Mouse (Mus musculus) midbrain, embryonic 11.5 days (tissue): ENCODE data around the gene Slc25a39. TPM values are rescaled to one million over a fixed set of nuclear protein-coding genes. Genes with fewer than 3 reads are reported as not detected.

Source experiments
- ATAC-seq: fragments of 200-750 bp; cut with Nextera tagmentation; 2 replicates; pipeline ENCODE4 v1.8.0; 2017; ENCODE audit warnings: moderate TSS enrichment, moderate library complexity; ENCODE audit not compliant: low FRiP score
- DNase-seq: peaks from one replicate; pipeline ENCODE4 v3.0.0; 2015; ENCODE audit warnings: low spot score; ENCODE audit errors: missing footprints
- H3K27ac ChIP-seq: fragments of 300-500 bp; sonication (generic); 2 replicates; pipeline ENCODE4 v1.5.1; 2014; ENCODE audit warnings: low read depth, low read length
- H3K27me3 ChIP-seq: fragments of 300-500 bp; sonication (generic); 2 replicates; pipeline ENCODE4 v1.6.1; 2014; ENCODE audit warnings: mild to moderate bottlenecking, low read length, moderate library complexity, mixed read lengths; ENCODE audit not compliant: control insufficient read depth, insufficient read depth
- H3K36me3 ChIP-seq: fragments of 300-500 bp; sonication (generic); 2 replicates; pipeline ENCODE4 v1.6.1; 2014; ENCODE audit warnings: mild to moderate bottlenecking, low read length, moderate library complexity, mixed read lengths; ENCODE audit not compliant: control insufficient read depth, insufficient read depth
- H3K4me1 ChIP-seq: fragments of 300-500 bp; sonication (generic); 2 replicates; pipeline ENCODE4 v1.6.1; 2014; ENCODE audit warnings: low read length; ENCODE audit not compliant: control insufficient read depth, insufficient read depth
- H3K4me2 ChIP-seq: fragments of 300-500 bp; sonication (generic); 2 replicates; pipeline ENCODE4 v1.6.1; 2014; ENCODE audit warnings: mild to moderate bottlenecking, moderate library complexity
- H3K4me3 ChIP-seq: fragments of 300-500 bp; sonication (generic); 2 replicates; pipeline ENCODE4 v1.5.1; 2014; ENCODE audit warnings: low read depth, low read length
- H3K9ac ChIP-seq: fragments of 300-500 bp; sonication (generic); 2 replicates; pipeline ENCODE4 v1.6.1; 2014; ENCODE audit warnings: low read length
- H3K9me3 ChIP-seq: fragments of 300-500 bp; sonication (generic); 2 replicates; pipeline ENCODE4 v1.6.1; 2016; ENCODE audit warnings: low read length; ENCODE audit not compliant: control insufficient read depth
- WGBS: fragments of 180-500 bp; shearing (Covaris S2); extraction: QIAGEN DNeasy Blood & Tissue Kit; methylation state at CpG from one replicate; pipeline ENCODE4 v1.1.7; 2014; 5-methylcytosine and 5-hydroxymethylcytosine counted together
- polyA plus RNA-seq: library from polyadenylated mRNA; unstranded; fragments of >200 nt; fragmentation: Nextera tagmentation; extraction: Ambion mirVana; gene quantifications from 2 replicates; pipeline ENCODE4 v1.2.1, GENCODE M21; 2014

Gene Slc25a39
- polyA plus RNA-seq, 1 experiment from 2014 or later, result 193 TPM

DNA sequence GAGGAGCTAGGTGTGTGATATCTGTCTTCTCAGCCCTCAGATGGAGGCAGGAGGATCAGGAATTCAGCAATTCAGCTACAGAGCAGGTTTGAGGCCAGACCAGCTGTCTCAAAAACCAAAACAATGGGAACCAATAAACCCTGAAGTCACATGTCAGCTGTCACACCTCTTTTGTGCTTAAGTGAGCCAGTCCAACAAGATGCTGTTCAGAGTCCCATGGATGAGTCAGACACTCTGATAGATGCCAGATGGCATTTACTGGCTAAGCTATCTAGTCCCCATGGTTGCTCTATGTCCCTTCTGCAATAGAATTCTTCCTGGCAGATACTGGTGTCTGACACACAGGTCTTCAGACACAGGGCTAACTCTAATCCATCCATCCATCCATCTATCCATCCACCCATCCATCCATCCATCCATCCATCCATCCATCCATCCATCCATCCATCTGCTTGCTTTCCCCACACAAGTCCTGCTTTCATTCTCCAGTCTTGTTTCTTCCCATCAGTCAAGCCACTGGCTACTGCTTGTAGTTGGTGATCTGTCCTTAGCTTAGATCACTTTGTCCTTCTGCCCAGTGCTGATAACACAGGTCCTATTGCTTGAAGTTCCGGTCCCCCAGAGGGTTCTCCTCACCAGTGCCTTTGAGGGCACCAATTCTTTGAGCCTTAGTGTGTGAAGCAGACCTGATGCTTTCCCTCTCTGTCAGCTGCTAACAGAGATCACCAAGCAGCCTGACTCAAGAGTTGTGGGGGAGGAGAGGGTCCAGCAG, 24.2 kb downstream of the Slc25a39 start:
- Histone ChIP-seq H3K4me1 (no peaks in the 10 kb centered on the region), H3K9ac (no peak overlapping the region), H3K4me2 (no peak overlapping the region), H3K4me3 (no peak overlapping the region), H3K36me3 (no peaks in the 10 kb centered on the region), H3K27ac (no peak overlapping the region), H3K27me3 (no peaks in the 10 kb centered on the region), H3K9me3 (no peaks in the 10 kb centered on the region)
- no peak for DNase-seq
- ATAC-seq, result no peak
- WGBS, result 97% methylated on average over 1 of the region's 1 CpGs

DNA sequence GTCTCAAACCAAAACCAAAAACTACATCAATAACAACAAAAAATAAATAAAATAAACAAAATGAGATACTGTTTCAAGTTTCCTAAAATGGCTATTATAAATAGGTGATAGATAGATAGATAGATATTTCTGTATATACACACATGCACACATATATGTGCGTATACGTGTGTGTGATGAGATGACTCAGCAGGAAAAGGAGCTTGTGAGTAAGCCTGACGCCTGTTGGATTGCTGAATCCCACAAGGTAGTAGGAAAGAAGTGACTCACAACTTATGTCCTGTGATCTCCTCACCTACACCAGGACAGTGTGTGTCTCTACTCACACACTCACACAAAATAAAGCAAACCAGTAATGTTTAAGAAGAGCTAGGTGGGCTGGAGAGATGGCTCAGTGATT, 25.0 kb downstream of the Slc25a39 start:
- no peaks in the 10 kb centered on the region for H3K4me1 ChIP-seq
- H3K4me3 ChIP-seq, result no peak overlapping the region
- H3K36me3 ChIP-seq, result no peaks in the 10 kb centered on the region
- H3K4me2 ChIP-seq, result no peak overlapping the region
- WGBS, result 86% methylated on average over 3 of the region's 3 CpGs
- H3K27me3 ChIP-seq, result no peaks in the 10 kb centered on the region
- DNase-seq, result no peak
- H3K27ac ChIP-seq, result no peak overlapping the region
- no peak for ATAC-seq
- H3K9ac ChIP-seq, result no peak overlapping the region
- H3K9me3 ChIP-seq, result no peaks in the 10 kb centered on the region

DNA sequence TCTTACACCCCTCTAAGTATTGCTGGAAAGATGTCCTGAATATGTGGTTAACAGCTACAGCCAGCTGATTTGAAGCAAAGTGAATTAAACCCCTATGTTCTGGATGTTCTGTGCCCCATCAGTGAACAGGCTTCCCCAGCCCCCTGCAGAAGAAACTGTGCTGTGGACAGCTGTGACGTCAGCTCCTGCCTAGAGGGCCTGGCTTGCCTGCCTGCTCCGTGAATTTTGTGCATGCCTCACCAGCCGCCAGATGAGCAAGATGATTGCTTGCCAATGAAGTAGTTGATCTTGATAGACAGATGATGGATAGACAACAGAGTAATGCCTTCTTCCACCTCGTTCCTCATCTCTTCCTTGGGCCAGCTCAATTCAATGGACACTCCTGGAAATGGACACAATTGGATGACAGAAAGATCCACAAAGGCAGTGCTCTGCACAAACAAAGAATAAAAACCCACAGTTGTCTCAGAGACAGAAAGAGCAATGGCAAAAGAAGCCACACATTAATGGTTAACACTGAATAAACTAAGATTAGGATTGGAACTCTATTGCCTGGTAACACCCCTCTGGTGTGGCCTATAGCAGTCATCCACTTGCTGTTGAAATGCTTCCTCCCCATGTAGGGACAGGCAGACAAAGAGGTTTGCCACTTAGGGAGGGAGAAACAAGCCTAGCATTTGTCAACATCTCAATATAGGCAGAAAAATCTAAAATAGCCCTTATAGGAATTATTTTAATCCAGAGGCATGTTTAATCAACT, 26.2 kb downstream of the Slc25a39 start:
- H3K4me1 ChIP-seq, result peaks cover under 1% of the 10 kb centered on the region; the same call in 1 of the 2 replicates
- no peak overlapping the region for H3K4me3 ChIP-seq
- ATAC-seq (no peak), DNase-seq (no peak)
- H3K27ac ChIP-seq, result no peak overlapping the region
- no peak overlapping the region for H3K4me2 ChIP-seq
- no peak overlapping the region for H3K9ac ChIP-seq
- 61% methylated on average over 4 of the region's 4 CpGs for WGBS
- no peaks in the 10 kb centered on the region for H3K9me3 ChIP-seq
- H3K27me3 ChIP-seq, result no peaks in the 10 kb centered on the region
- H3K36me3 ChIP-seq, result no peaks in the 10 kb centered on the region

DNA sequence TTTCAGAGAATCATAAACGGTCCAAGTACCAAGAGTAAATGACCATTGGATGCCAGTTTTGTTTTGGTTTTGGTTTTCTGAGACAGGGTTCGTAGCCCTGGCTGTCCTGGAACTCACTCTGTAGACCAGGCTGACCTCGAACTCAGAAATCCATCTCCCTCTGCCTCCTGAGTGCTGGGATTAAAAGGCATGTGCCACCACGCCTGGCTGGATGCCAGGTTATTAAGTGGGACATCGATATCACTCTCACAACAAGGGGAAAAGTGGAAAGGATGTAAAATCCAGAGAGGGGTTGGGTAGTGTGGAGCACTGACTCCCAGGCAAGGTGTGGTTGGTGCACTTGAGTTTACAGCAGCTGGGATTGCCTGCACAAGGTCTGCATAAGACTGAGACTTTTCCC, 27.7 kb downstream of the Slc25a39 start:
- H3K4me1 ChIP-seq, result peaks cover 14% of the 10 kb centered on the region
- DNase-seq (no peak), ATAC-seq (no peak)
- 82% methylated on average over 5 of the region's 5 CpGs for WGBS
- no peak overlapping the region for H3K27ac ChIP-seq
- H3K9me3 ChIP-seq, result no peaks in the 10 kb centered on the region
- H3K27me3 ChIP-seq, result no peaks in the 10 kb centered on the region
- no peak overlapping the region for H3K9ac ChIP-seq
- H3K4me2 ChIP-seq, result no peak overlapping the region
- H3K36me3 ChIP-seq, result no peaks in the 10 kb centered on the region
- H3K4me3 ChIP-seq, result no peak overlapping the region

DNA sequence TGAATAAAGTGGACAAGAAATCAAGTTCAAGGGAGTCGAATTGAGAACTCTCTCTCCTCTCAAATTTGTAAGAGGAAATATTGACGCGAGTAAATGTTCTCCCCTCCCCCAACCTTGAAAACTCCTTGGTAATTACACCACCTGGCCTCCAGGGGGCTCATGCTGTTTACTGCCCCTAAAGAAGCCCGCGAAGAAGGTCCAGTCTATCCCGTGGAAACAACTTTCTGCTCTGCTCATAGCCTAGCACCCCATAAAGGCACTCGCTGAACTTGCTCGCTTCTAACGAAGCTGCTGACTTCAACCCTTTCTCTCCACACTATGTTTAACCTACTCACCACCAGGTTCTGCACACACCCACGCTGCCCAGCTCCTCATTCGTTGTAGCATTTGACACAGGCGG, 30.6 kb downstream of the Slc25a39 start:
- ATAC-seq, result no peak
- Histone ChIP-seq H3K4me2 (no peak overlapping the region), H3K9me3 (no peaks in the 10 kb centered on the region), H3K27ac (no peak overlapping the region), H3K9ac (no peak overlapping the region), H3K36me3 (no peaks in the 10 kb centered on the region), H3K4me1 (peaks cover 16% of the 10 kb centered on the region), H3K27me3 (0 out of 2 replicates have a peak, but pooled peaks cover 2% of the 10 kb centered on the region), H3K4me3 (no peak overlapping the region)
- 70% methylated on average over 12 of the region's 12 CpGs for WGBS
- DNase-seq, result no peak

DNA sequence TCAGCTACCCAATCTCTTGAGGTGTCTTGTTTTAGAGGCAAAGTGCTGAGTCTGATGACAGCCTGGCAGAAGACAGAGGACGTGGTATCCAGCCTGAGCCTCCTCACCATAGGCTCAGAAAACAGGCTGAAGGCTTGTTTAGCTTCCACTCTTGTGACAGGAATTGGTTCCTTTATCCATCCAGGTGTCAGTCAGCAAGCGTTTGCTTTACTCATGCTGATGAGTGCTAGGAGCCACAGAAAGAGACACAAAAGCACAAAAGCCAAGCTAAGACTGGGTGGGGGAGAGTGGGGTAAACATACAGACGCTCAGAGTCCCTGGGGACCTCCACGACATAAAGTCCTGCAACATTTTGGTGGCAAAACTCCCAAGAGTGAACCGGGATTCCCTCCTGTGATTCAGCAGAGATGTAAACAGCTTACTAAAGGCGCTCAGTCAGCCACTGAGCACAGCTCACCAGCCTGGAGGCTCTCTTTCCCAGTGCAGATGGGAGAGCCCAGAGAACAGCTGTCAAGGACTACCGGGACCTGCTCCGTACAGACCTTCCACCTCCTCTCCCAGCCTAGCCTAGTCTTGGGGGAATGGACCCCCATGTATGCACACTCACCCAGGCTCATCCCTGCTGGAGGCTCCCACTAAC, 31.4 kb downstream of the Slc25a39 start:
- no peak for DNase-seq
- Histone ChIP-seq H3K27me3 (0 out of 2 replicates have a peak, but pooled peaks cover 2% of the 10 kb centered on the region), H3K4me1 (peaks cover 16% of the 10 kb centered on the region), H3K4me3 (peak overlapping the region; percentile 0; the same call in 1 of the 2 replicates), H3K9ac (peak overlapping the region; percentile 44), H3K36me3 (no peaks in the 10 kb centered on the region), H3K9me3 (no peaks in the 10 kb centered on the region), H3K27ac (no peak overlapping the region; the same call in 1 of the 2 replicates), H3K4me2 (peak overlapping the region; percentile 45)
- no peak for ATAC-seq
- 13% methylated on average over 8 of the region's 8 CpGs for WGBS

DNA sequence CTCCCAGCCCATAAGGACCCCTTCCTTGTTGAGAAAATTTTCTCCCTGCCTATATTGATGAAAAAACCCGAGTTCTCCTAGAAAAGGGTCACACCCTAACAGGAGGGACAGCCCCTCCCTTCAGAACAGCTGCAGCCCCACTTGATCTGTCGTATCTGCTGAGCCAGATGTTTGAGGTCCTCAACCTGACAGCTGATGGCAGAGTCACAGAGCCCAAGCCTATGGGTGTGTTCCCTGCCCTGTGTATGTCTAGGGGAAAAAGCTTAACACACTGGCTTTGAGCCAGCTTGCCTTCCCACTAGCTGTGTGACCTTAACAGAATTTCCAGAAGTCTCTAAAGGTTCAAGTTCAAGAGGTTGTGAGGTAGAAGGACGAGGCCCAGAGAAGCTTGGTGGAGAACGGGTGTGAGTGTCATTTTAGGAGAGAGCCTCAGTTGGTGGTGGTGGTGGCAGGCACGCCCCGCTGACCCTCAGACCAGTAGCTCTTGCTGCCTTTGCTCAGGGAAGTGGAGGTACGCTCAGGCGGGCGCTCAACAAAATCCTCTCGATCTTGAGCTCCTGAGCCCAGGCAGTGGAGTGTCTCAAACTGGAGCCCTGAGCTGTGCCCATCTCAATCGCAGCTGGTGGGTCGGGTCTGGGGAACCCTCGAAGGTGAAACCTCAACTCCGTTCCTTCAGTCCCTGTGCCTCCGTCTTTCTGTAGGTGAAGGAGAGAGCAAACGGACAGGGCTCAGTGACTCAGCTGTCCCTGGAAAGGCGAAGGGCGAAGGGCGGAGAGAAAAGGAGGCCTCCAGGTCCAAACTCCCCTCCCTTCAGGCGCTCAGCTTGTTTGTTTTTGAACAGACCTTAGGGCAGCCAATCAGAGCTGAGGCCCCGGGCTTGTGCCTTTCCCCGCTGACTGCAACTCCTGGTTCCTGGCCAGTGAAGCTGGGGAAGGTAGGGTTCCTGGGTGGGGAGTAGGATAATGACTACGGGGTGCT, 32.3 kb downstream of the Slc25a39 start:
- ATAC-seq (peak; percentile 62), DNase-seq (peak; percentile 91)
- peak overlapping the region; percentile 0; the same call in 1 of the 2 replicates for H3K4me3 ChIP-seq
- H3K36me3 ChIP-seq, result no peaks in the 10 kb centered on the region
- peak overlapping the region; percentile 44 for H3K9ac ChIP-seq
- no peaks in the 10 kb centered on the region for H3K9me3 ChIP-seq
- H3K27ac ChIP-seq, result peak overlapping the region; percentile 20; the same call in 1 of the 2 replicates
- peaks cover 16% of the 10 kb centered on the region for H3K4me1 ChIP-seq
- H3K4me2 ChIP-seq, result peak overlapping the region; percentile 45
- WGBS, result 5% methylated on average over 23 of the region's 23 CpGs
- H3K27me3 ChIP-seq, result 0 out of 2 replicates have a peak, but pooled peaks cover 2% of the 10 kb centered on the region

DNA sequence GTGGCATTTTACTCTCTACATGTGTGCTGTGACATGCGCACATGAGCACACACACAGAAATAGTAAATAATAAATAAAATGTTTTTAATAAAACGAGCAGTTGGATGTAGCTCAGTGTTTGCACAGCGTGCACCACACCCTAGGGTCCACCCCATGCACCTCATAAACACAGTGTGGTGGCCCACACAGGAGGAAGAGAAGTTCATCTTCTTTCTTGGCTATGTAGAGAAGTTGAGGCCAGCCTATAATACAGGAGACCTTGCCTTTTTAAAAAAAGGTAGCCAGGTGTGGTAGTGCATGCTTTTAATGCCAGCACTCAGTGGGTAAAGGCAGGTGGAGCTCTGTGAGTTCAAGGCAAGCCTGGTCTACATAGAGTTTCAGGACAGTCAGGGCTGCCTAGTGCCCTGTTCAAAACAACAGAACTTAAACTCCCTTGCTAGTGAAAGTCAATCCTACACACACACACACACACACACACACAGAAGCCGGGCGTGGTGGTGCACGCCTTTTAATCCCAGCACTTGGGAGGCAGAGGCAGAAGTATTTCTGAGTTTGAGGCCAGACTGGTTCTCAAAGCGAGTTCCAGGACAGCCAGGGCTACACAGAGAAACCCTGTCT, 33.5 kb downstream of the Slc25a39 start:
- H3K36me3 ChIP-seq, result no peaks in the 10 kb centered on the region
- no peak overlapping the region for H3K4me2 ChIP-seq
- 0 out of 2 replicates have a peak, but pooled peaks cover 2% of the 10 kb centered on the region for H3K27me3 ChIP-seq
- H3K4me3 ChIP-seq, result no peak overlapping the region
- H3K4me1 ChIP-seq, result peaks cover 16% of the 10 kb centered on the region
- 80% methylated on average over 7 of the region's 7 CpGs for WGBS
- H3K9ac ChIP-seq, result no peak overlapping the region
- DNase-seq (no peak), ATAC-seq (no peak)
- no peak overlapping the region for H3K27ac ChIP-seq
- no peaks in the 10 kb centered on the region for H3K9me3 ChIP-seq
